Mouse (Mus musculus) mammary gland, adult 2 months (tissue): ENCODE results near the gene Tnfrsf23. TPM values are rescaled to one million over a fixed set of nuclear protein-coding genes. Genes with fewer than 3 reads are reported as not detected.

Source experiments
- polyA plus RNA-seq: library from polyadenylated mRNA; depleted of rRNA; stranded (reverse); fragments of >200 nt; gene quantifications from 2 replicates; pipeline ENCODE4 v1.2.3, GENCODE M21; 2012; ENCODE audit warnings: low replicate concordance; rRNA removed

Tnfrsf23 gene
- polyA plus RNA-seq, result 4.9 and 20.3 TPM in 2 replicates

GRCm38 (mm10) chr7:143685359-143686067 lies at the start of gene Tnfrsf23:
TSS of gene Tnfrsf23 (minus strand) at chr7:143685872.

GRCm38 (mm10) chr7:143649034-143649768 lies 36.5 kb downstream of the Tnfrsf23 start, which contains the start of gene Tnfrsf22:
TSS of gene Tnfrsf22 (minus strand) at chr7:143649661.

GRCm38 (mm10) chr7:143628540-143628939 lies 57.1 kb downstream of the Tnfrsf23 start, which contains the start of gene Tnfrsf26:
TSS of gene Tnfrsf26 (minus strand) at chr7:143628722.

Other genes starting within 250 kb of the Tnfrsf23 start
- gene Cdkn1c, start 224.8 kb downstream of the Tnfrsf23 start, polyA plus RNA-seq, result 25.1 and 47.4 TPM in 2 replicates
- gene Slc22a18, start 212.1 kb downstream of the Tnfrsf23 start, polyA plus RNA-seq, result 24.3 and 28.4 TPM in 2 replicates
- gene Phlda2, start 182.7 kb downstream of the Tnfrsf23 start, polyA plus RNA-seq, result 1.0 and 3.1 TPM in 2 replicates
- 53.5 and 86.4 TPM in 2 replicates for gene Nap1l4, start 136.8 kb downstream of the Tnfrsf23 start, polyA plus RNA-seq
- gene Cars, start 85.8 kb downstream of the Tnfrsf23 start, polyA plus RNA-seq, result 13.8 and 18.8 TPM in 2 replicates
- gene Tnfrsf26, start 57.1 kb downstream of the Tnfrsf23 start, polyA plus RNA-seq, result 1.9 and 3.2 TPM in 2 replicates
- gene Tnfrsf22, start 36.2 kb downstream of the Tnfrsf23 start, polyA plus RNA-seq, result 7.2 and 11.7 TPM in 2 replicates
- 53.3 and 62.2 TPM in 2 replicates for gene Osbpl5, start 71.1 kb upstream of the Tnfrsf23 start, polyA plus RNA-seq
- gene Mrgprg, start 81.1 kb upstream of the Tnfrsf23 start, polyA plus RNA-seq, result 8.0 and 20.9 TPM in 2 replicates
- 3.9 and 6.4 TPM in 2 replicates for gene Mrgpre, start 98.6 kb upstream of the Tnfrsf23 start, polyA plus RNA-seq
- 12.9 and 14.7 TPM in 2 replicates for gene Nadsyn1, start 137.0 kb upstream of the Tnfrsf23 start, polyA plus RNA-seq
- 93.1 and 118 TPM in 2 replicates for gene Dhcr7, start 137.3 kb upstream of the Tnfrsf23 start, polyA plus RNA-seq
- gene Gm498, start 181.0 kb upstream of the Tnfrsf23 start, polyA plus RNA-seq, result not detected in 2 replicates